ENCODE assay signal across 16 mouse cellular contexts in the genomic region with DNA sequence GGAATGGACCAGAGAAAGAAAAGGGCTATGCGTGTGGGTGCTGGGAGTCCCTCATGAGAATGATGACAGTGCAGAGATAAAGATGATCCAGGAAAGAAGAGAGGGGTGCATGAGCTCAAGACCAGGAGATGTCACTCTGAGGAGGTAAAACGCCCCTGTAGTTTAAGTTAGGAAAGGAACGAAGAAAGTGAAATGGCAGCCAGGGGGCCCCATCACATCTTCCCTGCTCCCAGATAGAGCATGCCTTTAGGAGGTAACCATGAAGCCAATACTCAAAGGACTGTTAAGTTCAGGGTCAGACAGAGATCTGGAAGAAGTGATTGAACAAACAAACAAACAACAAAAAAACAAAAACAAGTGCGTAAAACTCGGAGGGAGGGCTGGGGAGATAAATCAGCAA.
"Had no signal": no experiment of that assay in that cellular context is flagged by ENCODE, and none has a peak within 500 bp of the region (broad histone marks: within the 10 kb centered on the region; RNA-seq: fewer than 3 reads in every experiment).

No protein-coding gene starts in this region.

- H3K4me1 ChIP-seq: limb, embryonic 12.5 days; midbrain, embryonic 10.5 days; midbrain, embryonic 15.5 days; stomach, embryonic 15.5 days had no signal

- H3K27ac ChIP-seq: limb, embryonic 12.5 days; liver, embryonic 14.5 days; lung, embryonic 15.5 days; midbrain, embryonic 10.5 days; midbrain, embryonic 15.5 days; neural tube, embryonic 13.5 days; stomach, embryonic 15.5 days had no signal

- H3K27me3 ChIP-seq: limb, embryonic 12.5 days; lung, embryonic 15.5 days; midbrain, embryonic 15.5 days; neural tube, embryonic 13.5 days; stomach, embryonic 15.5 days had no signal

- H3K9ac ChIP-seq: limb, embryonic 12.5 days; liver, embryonic 14.5 days; lung, embryonic 15.5 days; midbrain, embryonic 15.5 days; neural tube, embryonic 13.5 days; stomach, embryonic 15.5 days had no signal

- H3K36me3 ChIP-seq: limb, embryonic 12.5 days; lung, embryonic 15.5 days; midbrain, embryonic 10.5 days; midbrain, embryonic 15.5 days; neural tube, embryonic 13.5 days; stomach, embryonic 15.5 days had no signal

- DNase-seq: kidney, adult 9 months; kidney, postnatal 10 days; kidney, postnatal 4 days; liver; lung, postnatal 36 days; right cerebral cortex, postnatal 14 days; thymus, adult 2 months; thymus, postnatal 25 days had no signal

- ATAC-seq: intestine, embryonic 16.5 days; midbrain, embryonic 15.5 days had no signal

- H3K4me3 ChIP-seq: limb, embryonic 12.5 days; lung, embryonic 15.5 days; midbrain, embryonic 10.5 days; midbrain, embryonic 15.5 days; neural tube, embryonic 13.5 days; stomach, embryonic 15.5 days had no signal

- H3K4me2 ChIP-seq: limb, embryonic 12.5 days; lung, embryonic 15.5 days; midbrain, embryonic 15.5 days; neural tube, embryonic 13.5 days; stomach, embryonic 15.5 days had no signal

- H3K9me3 ChIP-seq: limb, embryonic 12.5 days; lung, embryonic 15.5 days; midbrain, embryonic 10.5 days; midbrain, embryonic 15.5 days; neural tube, embryonic 13.5 days; stomach, embryonic 15.5 days had no signal
